Mouse (Mus musculus): ENCODE measurements around the gene Gm15319. TPM values are rescaled to one million over a fixed set of nuclear protein-coding genes. Genes with fewer than 3 reads are reported as not detected.
"Not testable (repeated sequence)": the region's sequence is repeated elsewhere in the genome, so short reads cannot be mapped to it uniquely, and the experiment has no call there.

Gene Gm15319
- polyA plus RNA-seq, 1 experiment from 2014 or later = 0.13 TPM

DNA sequence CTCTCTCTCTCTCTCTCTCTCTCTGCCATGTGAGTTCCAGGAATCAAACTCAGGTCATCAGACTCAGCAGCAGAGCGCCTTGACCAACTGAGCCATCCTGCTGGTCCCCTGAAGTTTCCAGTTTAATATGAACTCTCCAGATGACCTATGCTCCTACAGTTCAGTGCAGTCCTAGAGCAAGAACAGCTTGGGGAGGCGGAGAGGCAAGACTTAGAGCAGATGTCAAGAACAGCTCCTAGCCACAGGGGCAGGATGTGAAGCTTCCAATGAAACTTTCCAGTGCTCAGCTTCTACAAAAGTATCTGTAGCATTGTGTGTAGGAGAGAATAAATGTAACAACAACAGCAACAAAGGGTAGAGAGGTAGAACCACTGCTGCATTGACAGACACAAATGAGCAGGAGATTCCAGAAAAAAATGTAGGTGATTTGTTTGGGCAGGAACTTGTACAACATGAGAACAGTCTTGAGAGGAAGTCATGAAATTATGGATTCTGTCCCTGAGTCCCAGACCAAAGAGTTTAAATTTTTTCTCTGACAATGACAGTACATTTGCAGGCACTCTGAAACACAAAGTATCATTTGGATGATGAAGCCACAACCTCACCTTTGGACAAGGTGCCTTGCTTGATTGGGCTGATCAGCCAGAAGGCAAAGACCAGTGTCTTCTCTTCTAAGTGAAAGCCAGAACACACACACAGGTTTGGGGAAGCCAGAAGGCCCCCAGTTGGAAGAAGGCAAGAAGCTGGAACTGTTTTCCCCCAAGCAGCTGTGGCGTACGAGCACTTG is 16.8 kb upstream of the Gm15319 start:
- not testable (repeated sequence) for H3K36me3 ChIP-seq; H3K4me1 ChIP-seq (replicated peaks); H3K27ac ChIP-seq; H3K27me3 ChIP-seq; H3K9me3 ChIP-seq; H3K4me2 ChIP-seq; H3K9ac ChIP-seq; H3K4me3 ChIP-seq
- no CpG with 5 or more reads among the region's 4 CpGs for WGBS
- peak; percentile 59 for ATAC-seq (ENCODE audit: low FRiP score)

DNA sequence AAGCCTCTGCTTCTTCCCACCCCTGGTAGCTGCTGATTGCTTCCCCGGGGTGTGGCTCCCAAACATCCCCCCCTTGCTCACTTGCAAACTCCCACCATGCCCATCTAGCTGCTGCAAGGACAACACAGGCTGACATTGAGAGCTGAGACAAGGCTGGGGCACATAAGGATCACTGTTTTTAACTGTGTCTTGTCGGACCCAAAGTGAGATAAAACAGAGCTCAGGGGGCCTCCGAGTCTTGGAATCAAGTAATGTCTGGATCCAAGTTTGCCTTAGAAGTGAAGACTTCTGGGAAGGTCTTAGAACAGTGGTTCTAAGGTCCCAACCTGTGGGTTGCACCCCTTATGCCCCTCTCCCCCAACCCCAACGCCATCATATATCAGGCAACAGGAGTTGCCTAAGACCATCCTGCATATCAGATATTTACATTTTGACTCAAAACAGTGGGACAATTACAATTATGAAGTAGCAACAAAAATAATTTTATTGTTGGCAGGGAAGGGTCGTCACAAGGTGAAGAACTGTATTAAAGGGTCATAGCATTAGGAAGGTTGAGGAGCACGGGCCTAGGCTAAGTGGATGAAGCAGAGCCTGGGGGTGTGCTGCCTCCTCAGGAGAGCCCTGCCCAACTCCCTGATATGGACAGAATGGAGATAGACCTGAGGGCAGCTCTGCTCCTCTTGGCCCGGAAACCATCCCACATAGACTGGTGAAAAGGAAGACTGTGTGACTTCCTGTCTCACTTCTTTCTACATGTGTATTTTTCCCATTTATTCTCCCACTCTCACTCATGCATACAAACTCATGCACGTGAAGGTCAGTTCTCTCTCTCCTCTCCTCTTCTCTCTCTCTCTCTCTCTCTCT is 16.0 kb upstream of the Gm15319 start:
- not testable (repeated sequence) for H3K36me3 ChIP-seq; H3K9ac ChIP-seq; H3K4me3 ChIP-seq; H3K27me3 ChIP-seq; H3K9me3 ChIP-seq; H3K27ac ChIP-seq; H3K4me1 ChIP-seq (replicated peaks); H3K4me2 ChIP-seq
- WGBS = 89% methylated on average over 4 of the region's 8 CpGs
- peak; percentile 92 for ATAC-seq (ENCODE audit: low FRiP score)

DNA sequence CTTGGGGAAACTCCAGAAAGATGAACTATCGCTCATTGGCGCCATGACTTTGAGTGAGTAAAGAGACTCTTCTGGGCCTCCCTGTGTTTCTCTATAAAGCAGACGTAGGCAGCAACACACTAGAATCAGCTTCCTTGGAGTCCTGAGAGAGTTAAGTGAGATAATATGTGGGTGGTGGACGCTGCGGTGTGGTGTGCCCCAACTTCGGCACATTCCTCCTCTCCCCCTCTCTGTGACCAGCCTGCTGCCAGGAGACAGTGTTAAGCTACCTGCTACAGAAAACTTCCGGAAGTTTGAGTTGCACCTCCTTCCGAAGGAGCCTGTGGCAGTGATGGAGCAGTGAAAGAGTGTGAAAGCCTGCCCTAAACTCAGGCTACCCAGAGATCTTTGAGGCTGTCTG is 15.3 kb upstream of the Gm15319 start:
- H3K4me1 ChIP-seq (replicated peaks); H3K27me3 ChIP-seq: not testable (repeated sequence)

DNA sequence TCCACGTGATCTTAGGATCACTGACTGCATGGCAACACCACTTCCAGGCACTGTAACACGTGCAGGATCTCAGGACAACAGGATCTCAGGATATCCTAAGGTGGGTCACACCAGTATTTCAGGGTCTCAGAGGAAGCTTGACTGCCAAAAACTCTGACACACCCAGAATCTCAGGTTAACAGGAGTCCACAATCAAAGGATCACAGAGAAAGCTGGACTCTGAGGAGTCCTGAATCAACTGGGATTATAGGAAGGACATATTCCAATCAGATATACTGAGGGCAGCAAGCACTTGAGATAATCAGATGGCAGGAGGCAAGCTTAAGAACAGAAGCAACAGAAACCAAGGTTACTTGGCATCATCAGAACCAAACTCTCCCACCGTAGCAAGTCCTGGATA is 12.7 kb upstream of the Gm15319 start:
- no CpG with 5 or more reads among the region's 3 CpGs for whole genome bisulfite sequencing
- H3K4me1 ChIP-seq (replicated peaks); H3K4me2 ChIP-seq; H3K9me3 ChIP-seq; H3K27ac ChIP-seq; H3K36me3 ChIP-seq; H3K27me3 ChIP-seq; H3K9ac ChIP-seq; ATAC-seq (ENCODE audit: low FRiP score); H3K4me3 ChIP-seq: not testable (repeated sequence)

More for the DNA sequence above, 15.3 kb upstream of the Gm15319 start:
- H3K9me3 ChIP-seq; H3K9ac ChIP-seq; ATAC-seq (ENCODE audit: low FRiP score); H3K4me2 ChIP-seq; H3K36me3 ChIP-seq; H3K4me3 ChIP-seq; H3K27ac ChIP-seq: not testable (repeated sequence)
- 90% methylated on average over 6 of the region's 8 CpGs for WGBS

DNA sequence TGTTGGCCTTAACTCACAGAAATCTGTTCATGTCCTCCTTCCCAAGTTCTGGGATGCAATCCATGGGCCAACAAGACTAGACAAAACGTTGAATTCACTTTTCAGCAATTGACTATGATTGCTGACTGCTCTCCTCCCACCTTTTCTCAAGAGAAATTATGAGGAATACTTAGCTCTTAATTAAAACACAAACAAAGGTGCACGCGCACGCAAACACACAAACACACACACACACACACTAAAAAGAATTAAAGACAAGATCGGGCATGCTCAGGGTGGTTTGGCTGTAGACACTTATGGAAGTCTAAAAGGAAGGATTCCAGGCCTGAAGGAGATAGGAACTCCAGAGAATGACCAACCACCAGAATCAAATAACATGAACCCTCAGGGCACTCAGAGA is 6.6 kb downstream of the Gm15319 start:
- not testable (repeated sequence) for H3K4me1 ChIP-seq (replicated peaks); H3K9me3 ChIP-seq; H3K27ac ChIP-seq; H3K36me3 ChIP-seq; H3K27me3 ChIP-seq; H3K4me3 ChIP-seq; H3K4me2 ChIP-seq; H3K9ac ChIP-seq; ATAC-seq (ENCODE audit: low FRiP score)
- WGBS = 87% methylated on average over 5 of the region's 5 CpGs

DNA sequence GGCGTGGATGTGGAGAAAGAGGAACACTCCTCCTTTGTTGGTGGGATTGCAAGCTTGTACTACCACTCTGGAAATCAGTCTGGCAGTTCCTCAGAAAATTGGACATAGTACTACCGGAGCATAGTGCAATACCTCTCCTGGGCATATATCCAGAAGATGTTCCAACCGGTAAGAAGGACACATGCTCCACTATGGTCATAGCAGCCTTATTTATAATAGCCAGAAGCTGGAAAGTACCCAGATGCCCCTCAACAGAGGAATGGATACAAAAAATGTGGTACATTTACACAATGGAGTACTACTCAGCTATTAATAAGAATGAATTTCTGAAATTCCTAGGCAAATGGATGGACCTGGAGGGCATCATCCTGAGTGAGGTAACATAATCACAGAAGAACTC is 9.4 kb downstream of the Gm15319 start:
- not testable (repeated sequence) for H3K4me1 ChIP-seq (replicated peaks); H3K9ac ChIP-seq; H3K27me3 ChIP-seq; H3K4me3 ChIP-seq; H3K4me2 ChIP-seq; H3K27ac ChIP-seq; ATAC-seq (ENCODE audit: low FRiP score); H3K9me3 ChIP-seq; H3K36me3 ChIP-seq
- WGBS = 95% methylated on average over 2 of the region's 3 CpGs

DNA sequence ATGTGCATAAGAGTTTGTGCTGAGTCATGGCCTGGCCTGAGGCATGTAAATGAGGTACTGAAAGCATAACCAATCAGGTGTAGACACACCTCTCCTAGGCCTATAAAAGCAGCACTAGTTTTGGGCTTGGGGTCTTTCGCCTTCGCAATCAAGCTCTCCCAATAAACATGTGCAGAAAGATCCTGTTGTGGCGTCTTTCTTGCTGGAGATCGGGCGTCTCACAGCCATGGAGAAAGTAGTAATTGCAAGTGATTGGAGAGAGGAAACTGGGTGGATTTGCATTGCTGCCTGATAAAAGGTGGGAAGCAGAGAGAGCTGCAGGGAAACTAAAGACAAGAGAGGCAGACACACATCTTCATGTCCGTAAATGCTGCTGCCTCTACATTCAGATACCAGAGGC is 60.3 kb downstream of the Gm15319 start:
- H3K4me2 ChIP-seq; H3K9me3 ChIP-seq; H3K9ac ChIP-seq; H3K36me3 ChIP-seq; H3K4me1 ChIP-seq (replicated peaks); H3K27ac ChIP-seq; H3K27me3 ChIP-seq; ATAC-seq (ENCODE audit: low FRiP score); H3K4me3 ChIP-seq: not testable (repeated sequence)
- 90% methylated on average over 5 of the region's 6 CpGs for WGBS

DNA sequence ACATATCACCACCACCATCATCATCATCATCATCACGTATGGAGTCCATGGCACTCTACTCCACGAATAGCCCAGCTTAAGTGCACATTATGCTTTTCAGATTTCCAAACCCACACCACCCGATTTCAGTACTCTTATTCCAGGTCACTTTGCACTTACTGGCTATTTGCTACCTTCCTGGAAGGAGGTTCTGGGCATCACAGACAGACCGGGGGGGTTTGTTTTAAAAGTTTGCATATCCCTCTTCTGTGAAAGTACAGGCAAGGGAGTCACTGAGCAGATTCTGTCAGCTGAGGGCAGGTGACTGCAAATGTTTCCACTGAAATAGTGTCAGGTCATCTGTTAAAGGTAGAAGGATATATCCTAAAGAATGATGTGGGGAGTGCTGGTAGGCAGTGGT is 63.0 kb downstream of the Gm15319 start:
- not testable (repeated sequence) for H3K4me2 ChIP-seq; H3K27ac ChIP-seq; H3K9ac ChIP-seq; H3K36me3 ChIP-seq; ATAC-seq (ENCODE audit: low FRiP score); H3K27me3 ChIP-seq; H3K9me3 ChIP-seq; H3K4me1 ChIP-seq (replicated peaks); H3K4me3 ChIP-seq
- WGBS = 82% methylated on average over 4 of the region's 4 CpGs

DNA sequence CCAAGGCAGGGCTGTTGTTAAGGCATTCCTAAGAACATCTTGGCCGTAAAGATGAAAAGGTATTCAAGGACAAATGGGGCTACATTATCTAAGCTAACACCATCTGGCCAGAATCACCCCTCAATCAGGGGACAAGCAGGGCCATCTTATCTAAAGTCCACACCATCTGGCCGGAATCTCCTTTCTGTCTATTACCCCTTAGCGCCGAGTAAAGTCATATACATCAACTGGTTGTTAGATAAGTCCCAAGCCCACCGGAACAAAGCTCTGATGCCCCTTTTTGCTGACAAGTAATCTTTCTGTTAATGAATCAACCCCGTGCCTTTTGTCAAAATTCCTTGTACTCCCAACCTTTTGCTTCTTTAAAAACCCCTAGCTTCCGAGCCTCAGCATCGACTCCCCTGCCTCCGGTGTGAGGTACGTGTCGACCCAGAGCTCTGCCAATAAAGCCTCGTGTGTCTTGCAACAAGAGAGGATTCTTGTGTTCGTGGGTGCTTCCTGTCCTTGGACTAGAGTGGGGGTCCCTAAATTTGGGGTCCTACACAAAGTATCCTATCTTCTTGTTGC is 65.0 kb downstream of the Gm15319 start:
- not testable (repeated sequence) for H3K36me3 ChIP-seq; H3K9ac ChIP-seq; H3K27ac ChIP-seq; H3K4me2 ChIP-seq; ATAC-seq (ENCODE audit: low FRiP score); H3K9me3 ChIP-seq; H3K4me1 ChIP-seq (replicated peaks); H3K4me3 ChIP-seq; H3K27me3 ChIP-seq
- 86% methylated on average over 12 of the region's 13 CpGs for WGBS

DNA sequence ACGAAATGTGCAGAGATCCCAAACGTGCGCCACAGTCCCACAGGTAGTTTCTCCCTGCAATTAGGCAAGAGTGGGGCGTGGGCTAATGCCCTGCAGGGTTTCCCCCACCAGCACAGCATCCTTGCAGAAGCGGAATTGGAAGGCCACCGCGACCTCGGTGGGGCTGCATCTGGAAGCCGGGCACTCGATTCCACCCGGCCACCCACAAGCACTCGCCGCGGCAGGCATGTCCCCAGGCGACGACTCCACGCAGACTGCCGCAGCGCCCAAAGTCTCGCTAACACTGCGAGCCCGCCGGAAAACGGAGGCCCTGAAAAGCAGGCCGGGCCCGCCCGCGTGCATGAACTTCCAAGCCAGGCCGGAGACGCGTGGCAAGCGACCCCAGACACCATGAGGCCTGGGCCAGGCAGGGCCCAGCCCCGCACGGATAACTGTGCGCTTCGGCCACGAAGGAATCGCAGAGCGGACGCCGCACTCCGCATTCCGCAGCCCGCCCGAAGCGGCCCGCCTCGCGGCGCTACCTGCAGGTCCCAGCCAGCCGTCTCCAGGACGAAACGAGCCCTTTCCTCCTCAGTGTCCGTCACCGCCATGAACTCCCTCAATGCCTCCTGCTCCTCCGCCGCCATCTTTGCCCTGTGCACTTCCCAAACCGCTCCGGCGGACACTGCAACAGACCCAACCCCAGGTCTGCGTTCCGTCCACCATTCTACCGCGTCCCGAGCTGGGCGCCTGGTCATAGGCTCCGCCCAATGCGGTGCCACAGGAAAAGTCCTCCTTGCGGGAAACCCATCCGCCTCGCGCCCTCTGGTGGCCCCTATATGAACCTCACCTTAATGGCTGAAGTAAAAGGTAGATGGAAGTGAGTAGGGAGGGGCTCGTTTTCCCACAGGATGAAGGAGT is 66.0 kb downstream of the Gm15319 start:
- not testable (repeated sequence) for H3K9me3 ChIP-seq; H3K27me3 ChIP-seq; H3K36me3 ChIP-seq; H3K4me1 ChIP-seq (replicated peaks)
- peak overlapping the region; percentile 52 for H3K4me3 ChIP-seq
- 16% methylated on average over 69 of the region's 73 CpGs for WGBS
- peak overlapping the region; percentile 59 for H3K4me2 ChIP-seq
- peak overlapping the region; percentile 80 for H3K27ac ChIP-seq
- ATAC-seq (ENCODE audit: low FRiP score) = peak; percentile 100
- H3K9ac ChIP-seq = peak overlapping the region; percentile 84

DNA sequence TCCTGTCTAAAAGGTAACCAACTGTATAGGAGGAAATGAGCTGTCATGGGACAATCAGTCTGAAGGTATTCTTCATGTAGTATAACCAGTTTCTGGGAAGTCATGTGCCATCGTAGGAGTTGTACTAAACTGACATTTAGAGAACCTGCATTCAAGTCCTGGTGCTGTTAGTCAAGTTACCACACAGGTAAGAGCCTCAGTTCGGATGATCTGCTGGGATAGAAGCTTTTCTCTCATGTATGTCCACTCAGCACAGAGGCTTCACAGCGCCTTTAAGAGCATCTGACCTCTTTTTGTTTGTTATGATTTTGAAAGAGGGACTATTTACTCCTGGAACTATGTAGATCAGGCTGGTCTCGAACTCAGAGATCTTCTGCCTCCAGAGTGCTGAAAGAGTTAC is 67.1 kb downstream of the Gm15319 start:
- not testable (repeated sequence) for H3K9ac ChIP-seq; H3K4me3 ChIP-seq; H3K9me3 ChIP-seq; H3K36me3 ChIP-seq; H3K4me1 ChIP-seq (replicated peaks); ATAC-seq (ENCODE audit: low FRiP score); H3K27ac ChIP-seq; H3K27me3 ChIP-seq; H3K4me2 ChIP-seq
- 84% methylated on average over 3 of the region's 4 CpGs for WGBS

DNA sequence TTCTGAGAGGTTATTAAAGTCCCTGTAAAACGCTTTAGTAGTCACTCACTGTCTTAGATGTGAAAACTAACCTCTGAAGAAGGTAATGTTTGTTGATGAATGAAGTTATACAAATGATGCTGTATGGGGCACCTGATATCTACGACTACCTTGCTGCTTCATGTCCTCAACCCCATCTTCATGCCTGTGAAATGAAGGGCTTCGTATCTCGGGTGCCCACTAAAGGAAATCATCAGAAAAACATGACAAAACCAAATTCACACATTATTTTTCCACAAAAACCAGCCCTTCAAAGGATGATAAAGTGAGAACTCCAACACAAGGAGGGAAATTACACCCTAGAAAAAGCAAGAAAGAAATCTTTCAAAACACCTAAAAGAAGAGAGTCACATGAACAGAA is 68.2 kb downstream of the Gm15319 start:
- ATAC-seq (ENCODE audit: low FRiP score) = not testable (repeated sequence)
- 96% methylated on average over 4 of the region's 4 CpGs for WGBS

More for the DNA sequence above, 68.2 kb downstream of the Gm15319 start:
- H3K4me2 ChIP-seq; H3K36me3 ChIP-seq; H3K4me1 ChIP-seq (replicated peaks); H3K9me3 ChIP-seq; H3K27ac ChIP-seq; H3K27me3 ChIP-seq; H3K4me3 ChIP-seq; H3K9ac ChIP-seq: not testable (repeated sequence)
